Mouse (Mus musculus): ENCODE results near the gene Msantd2.
A peak's percentile ranks its signal among the peaks of the same experiment; 100 is the strongest.

Msantd2 gene

DNA sequence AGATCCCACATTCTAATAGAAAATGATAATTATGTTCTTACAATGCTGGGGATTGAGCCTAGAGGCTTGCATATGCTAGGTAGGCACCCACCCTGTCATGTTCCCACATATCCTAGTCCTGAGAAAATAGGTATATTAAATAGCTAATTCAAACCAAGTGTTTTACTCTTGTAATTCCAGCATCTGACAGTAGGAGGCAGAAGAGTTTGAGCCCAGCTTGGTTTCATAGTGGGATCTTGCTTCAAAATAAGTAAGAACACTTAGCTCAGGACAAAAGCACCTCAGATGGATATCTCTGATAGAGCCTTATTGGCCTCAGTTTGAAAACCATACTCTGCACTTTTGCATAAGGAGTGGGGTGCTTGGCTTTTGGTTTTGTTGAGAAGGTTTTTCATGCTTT lies 15.2 kb downstream of the Msantd2 start:
- DNase-seq (ENCODE audit: low spot score in 2 of 2) = no peak

DNA sequence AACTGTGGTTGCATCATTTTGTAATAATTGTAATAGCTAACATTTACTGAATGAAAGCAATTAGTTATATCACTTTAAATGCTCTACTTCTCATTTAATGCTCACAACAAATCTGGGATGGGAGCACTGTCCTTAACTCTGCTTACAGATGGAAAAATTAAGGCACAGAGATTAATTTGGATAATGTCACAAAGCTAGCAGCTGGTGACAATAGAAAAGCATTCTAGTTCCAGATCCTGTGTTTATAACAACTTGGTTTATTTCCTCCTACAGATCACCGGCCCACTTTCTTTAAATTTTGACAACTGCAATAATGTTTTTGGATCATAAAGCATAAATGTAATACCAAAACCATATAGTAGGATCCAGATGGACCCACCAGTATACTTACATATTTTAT lies 16.9 kb downstream of the Msantd2 start:
- DNase-seq (ENCODE audit: low spot score in 2 of 2) = no peak

DNA sequence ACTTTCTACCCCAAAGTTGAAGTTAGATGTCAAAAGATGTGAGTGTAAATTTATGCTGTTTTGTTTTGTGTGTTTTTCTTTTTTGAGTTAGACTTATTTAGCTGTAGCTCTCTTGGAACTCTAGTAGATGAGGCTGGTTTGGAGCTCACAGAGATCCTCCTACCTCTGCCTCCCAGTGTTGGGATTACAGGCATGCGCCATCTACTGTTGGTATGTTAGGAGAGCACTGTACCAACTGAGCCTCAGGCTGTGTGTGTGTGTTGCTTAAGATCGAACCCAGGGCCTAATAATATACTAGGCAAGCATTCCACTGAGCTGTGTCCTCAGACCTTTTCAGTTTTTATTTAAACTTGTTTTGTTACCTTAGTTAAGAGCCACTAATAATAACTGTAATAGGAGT lies 23.0 kb downstream of the Msantd2 start:
- DNase-seq (ENCODE audit: low spot score in 2 of 2) = no peak

DNA sequence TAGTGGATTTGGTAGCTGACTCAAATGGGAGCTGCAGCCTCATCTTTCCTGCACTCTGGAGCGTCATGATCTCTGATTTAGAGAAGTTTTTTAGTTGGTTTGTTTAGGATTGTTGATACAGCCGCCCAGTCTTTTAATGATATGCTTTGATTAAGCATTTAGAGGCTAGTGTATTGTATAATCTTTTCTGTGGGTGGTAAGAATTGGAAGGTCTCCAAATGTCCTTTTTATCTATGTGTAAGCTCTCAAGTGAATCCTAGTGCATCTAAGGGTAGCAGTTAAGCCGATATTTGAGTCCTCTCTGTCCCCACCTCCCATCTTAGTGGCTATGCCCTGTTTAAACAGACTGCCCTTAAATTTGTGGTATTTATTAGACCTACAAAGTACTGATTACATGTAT lies 25.3 kb downstream of the Msantd2 start:
- no peak for DNase-seq (ENCODE audit: low spot score in 2 of 2)

DNA sequence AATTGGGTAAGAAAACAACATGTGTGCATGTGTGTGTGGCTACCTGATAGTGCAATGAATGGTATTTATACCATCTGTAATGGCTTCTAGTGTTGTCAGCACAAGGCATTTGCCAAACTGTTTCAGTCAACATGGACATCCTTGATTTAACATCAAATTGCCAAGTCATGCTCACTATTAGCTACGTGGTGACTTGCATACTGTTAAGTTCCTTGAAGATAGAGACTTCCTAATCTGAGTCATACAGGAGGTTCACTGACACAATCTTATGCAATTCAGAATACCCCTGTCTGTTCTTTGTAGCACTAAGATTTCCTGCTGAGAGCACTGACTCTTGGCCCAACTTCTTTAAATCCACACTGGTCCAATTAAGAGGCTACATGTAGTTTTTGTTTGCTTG lies 28.3 kb downstream of the Msantd2 start:
- no peak for DNase-seq (ENCODE audit: low spot score in 2 of 2)

DNA sequence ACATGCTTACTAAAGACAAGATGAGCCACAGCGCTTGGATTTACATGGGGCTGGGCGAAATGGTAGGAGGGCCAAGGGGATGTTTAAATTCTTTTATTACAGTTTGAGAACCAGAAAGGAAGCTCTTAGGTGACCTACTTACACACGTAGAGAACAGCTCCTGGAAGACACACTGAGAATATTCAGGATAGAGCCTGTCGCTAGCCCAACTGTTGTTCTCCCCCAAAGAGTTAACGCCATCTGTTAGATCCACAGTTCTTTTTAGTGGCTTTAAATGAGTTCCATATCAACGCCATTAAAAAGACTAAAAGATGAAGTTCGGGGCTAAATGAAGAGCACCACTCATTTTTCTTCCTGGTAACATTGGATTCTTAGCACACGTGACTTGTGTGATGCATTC lies 29.9 kb downstream of the Msantd2 start:
- DNase-seq (ENCODE audit: low spot score in 2 of 2) = no peak

DNA sequence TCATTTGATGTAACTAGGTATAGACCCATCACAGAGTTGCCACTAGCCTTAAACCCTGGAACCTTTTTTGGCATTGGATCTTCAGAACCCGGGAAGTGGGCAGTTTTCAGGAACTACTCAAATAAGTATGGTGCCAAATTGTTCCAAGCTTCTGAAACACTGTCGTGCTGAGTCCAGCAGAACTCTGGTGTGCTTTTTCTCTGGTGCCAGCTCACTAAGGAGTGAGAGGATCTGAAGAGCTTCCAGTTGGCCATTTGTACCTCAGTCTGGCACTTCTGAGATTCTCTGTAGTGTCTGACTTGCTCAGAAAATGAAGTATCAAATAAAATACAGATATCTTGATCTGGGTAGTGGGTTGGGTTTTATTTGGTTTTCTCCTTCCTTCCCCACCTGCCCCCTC lies 30.9 kb downstream of the Msantd2 start:
- DNase-seq (ENCODE audit: low spot score in 2 of 2) = no peak

DNA sequence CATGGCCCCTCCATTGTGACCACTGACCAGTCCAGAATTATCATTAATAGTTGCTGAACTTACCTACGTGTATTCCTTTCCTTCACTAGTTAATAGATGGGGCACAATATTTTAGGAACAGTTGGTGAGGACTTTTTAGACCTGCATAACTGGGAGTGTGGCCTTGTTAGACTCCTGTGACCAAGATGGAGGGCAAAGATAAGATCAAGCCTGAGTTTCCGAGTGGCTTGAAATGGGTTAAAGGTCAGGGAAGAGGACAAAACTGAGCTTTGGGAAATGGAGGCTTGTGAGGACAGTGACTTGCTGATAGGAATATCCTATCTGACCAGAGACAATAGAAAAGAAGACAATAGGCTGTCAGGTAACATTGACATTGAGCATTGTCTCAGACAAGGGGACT lies 36.3 kb downstream of the Msantd2 start:
- DNase-seq (ENCODE audit: low spot score in 2 of 2) = no peak

DNA sequence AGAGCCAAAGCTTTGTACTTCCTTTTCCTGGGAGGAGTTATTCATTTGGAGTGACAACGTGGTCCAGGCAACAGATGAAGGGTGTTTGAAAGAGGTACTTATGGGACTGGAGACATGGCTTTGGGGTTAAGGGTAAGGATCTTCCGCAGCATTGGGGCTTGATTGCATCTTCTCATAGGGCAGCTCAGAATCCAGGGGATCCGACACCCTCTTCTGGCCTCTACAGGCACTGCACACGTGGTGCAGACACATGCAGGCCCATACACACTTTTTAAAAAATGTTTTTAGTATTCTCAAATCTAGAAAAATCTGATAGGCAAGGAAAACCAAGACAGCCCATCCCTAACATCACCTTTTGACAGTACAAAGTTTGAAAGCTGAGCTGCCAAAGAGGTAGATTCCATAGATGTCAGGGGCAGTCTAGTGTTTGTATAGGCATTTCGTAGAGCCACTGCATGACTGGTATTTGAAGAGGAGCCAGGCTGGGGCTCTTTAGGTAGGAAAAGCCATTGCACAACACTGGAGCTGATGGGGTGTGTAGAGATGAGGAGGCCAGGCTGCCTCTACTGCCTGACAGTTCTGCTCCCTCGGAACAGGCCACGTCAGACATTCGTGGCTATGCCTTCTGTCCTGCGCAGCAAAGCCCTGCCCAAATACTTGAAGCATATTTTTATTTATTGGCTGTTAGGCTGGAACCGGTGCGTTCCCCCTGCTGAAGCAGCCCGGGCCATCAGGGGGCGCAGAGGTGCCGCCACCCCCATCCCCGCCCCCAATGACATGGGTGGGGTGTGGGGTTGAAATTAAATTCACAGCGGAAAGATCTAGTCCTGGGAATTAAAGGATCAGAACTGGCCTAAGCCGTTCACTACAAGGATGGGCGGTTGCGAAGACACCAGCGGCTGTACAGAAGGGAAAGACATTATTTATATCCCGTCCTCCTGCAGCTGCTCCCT lies 37.6 kb downstream of the Msantd2 start:
- peak in 1 of 2 experiments; percentile 38 for DNase-seq (ENCODE audit: low spot score in 2 of 2)

DNA sequence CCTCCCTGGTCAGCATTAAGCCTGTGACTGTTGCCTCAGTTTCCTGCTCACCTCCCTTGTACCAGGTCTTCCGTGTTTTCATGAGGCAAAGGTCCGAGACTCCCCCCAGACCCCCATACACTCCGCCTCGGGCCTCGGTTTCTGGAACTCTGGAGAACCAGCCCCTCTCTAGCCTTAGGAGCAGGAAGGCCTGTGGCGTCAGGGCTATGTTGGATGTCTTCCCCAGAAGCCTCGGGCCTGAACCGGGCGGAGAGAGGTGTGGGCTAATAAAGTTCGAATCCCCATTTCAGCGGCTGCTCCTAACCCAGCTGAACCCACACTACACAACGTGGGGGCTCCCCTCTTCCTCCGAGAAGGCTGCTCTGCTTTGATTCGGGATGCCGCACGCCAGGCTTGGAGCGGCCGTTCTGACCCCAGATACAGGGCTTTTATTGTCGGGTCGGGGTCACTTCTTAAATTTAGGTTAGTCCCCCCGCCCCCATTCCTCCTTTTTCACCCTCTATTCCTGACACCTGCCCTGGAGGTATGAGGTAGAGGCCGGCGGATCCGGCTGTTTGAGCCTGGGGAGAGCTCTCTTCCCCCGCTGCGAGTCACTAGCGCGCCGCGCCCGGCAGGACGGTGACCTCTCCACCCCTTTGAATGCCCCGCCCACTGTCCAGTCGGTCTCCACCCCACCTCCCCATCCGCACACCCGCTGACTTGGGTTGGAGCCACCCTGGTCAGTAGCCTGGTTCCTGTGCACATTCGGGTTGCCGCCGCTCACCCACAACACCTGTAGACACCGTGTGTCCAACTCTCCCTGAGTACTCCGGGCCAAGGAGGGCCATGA lies 38.5 kb downstream of the Msantd2 start, which contains the start of gene Esam:
Esam (plus strand) TSS at position 683 of the 829 bp plus-strand sequence.
- DNase-seq (ENCODE audit: low spot score in 2 of 2) = peak; percentile 48 to 82

DNA sequence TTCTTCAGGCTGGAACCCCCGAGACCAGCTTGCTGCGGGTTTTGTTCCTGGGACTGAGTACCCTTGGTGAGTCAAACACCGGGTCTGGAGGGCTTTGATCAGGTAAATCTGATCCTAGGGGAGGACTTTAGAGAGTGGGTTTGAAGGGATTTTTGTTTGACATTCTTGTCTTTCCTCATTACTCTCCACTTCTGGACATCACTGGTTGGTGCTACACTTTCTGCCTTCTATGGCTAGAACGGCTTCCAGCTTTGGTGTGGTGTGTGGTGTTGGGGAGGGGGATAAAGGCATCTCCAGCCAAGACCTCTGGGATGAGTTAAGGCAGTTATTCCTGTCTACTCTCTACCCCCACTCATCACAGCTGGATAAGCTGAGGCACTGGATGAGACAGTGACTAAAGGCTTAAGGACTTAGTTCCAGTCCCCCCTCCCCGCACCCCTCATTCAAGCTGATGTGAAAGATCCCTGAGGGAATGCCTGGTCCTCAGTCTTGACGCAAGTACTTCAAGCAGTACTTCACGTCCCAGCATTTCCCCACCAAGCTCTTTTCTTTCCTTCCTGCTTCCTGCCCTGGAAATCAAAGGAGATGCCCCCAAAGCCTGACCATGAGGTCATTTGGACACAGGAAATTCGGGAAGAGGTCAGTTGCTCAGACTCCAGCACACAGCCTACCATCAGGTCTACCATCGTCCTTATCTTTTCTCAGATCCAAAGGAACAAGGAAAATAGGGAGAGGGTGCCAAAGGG lies 39.3 kb downstream of the Msantd2 start:
- DNase-seq (ENCODE audit: low spot score in 2 of 2) = no peak

DNA sequence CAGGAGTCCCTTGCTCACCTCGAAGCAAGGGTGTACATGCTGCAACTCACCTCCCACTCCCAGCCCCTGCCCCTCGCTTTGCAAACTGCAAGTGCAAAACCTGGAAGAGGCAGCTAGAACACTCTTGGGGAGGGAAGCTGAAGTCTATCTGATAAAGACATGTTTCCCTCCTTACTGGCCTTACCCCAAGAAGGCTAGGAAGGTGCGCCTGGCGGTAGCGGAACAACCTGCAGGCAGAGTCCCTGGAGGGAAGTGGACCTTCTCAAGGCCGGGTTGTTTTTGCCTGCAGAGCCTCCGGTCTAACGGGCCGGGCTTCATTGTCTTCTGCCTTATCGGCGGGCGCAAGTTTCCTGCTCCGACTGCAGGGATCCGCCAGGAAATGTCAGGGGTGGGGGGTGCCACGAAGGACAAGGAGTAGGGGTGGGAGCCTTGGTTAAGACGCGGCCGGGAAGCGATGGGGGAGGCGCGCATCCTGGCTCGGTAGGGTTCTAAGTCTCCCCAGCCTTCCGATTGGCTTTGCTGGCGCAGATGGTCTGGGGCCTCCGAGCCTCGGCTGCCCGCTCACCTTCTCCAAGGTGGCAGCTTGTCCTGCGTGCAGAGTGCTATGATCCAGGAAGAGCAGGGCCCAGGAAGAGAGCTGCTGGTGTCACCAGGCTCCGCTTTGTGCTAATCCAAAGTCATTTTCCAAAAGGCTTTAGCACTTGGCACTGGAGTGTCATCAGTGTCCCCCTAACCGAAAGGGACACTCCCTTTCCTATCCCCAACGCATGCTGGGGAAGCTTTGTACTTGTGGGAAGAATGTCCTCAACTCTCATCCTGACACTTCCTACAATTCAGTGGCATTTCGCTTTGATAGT lies 41.1 kb downstream of the Msantd2 start:
- DNase-seq (ENCODE audit: low spot score in 2 of 2) = peak in 1 of 2 experiments; percentile 63

DNA sequence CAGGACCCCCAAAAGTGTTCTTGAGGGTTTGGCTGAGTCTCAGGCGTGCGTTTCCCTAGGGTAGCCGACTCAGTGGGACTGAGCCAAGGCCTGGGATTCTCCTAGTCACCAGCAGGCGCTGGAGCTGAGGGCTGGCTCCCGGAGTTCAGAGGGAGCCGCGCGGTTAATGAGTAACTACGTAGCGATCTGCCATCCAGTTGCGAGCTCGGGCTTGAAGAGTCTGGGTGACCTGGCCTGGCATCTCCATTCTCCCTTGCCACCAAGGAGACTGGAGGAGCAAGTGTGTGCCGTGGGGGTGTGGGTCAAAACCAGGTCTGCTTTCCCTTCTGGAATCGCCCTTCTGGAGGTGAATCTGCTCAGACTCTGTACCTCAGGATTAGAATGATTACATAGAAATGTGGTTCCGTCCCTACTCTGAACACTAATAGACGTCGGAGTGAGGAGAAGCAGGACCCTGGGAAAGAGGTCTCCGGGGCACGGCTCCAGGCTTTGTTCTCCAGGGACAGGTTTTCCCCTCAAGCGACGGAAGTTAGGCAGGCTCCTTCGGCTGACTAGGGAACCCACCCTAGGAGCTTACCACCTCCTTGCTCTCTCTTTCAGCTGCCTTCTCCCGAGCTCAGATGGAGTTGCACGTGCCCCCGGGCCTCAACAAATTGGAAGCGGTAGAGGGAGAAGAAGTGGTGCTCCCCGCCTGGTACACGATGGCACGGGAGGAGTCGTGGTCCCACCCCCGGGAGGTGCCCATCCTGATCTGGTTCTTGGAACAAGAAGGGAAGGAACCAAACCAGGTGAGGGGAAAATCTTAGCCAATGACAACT lies 42.0 kb downstream of the Msantd2 start:
- peak; percentile 67 to 79 for DNase-seq (ENCODE audit: low spot score in 2 of 2)

DNA sequence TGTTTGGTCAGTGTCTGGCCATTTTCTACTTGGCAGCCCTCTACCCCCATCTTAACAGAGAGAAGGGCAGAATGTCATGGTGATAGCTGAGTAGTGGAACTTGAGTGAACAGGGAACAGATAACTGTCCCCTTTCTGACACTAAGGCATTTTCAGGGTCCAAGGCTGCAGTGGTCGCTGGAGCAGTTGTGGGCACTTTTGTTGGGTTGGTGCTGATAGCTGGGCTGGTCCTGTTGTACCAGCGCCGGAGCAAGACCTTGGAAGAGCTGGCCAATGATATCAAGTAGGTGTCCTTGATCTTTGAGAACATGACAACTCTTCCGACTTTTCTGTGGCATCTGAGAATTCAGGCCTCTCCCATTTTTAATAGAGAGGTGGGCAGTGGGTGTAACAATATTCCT lies 47.7 kb downstream of the Msantd2 start:
- no peak for DNase-seq (ENCODE audit: low spot score in 2 of 2)

DNA sequence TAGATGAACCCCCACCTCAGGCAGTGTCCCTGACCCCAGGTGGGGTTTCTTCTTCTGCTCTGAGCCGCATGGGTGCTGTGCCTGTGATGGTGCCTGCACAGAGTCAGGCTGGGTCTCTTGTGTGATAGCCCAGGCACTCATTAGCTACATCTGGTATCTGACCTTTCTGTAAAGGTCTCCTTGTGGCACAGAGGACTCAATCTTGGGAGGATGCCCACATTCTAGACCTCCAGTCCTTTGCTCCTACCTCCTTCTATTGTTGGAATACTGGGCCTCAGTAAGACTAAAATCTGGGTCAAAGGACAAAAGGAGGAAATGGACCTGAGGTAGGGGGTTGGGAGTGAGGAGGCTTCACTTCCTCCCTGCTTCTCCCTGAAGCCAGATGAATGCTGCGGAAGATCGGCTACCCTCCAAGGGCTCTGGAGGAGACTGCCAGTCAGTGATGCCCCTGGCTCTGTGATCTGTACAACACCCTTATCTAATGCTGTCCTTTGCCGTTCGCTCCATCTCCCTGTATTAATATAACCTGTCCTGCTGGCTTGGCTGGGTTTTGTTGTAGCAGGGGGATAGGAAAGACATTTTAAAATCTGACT lies 48.6 kb downstream of the Msantd2 start:
- DNase-seq (ENCODE audit: low spot score in 2 of 2) = no peak

DNA sequence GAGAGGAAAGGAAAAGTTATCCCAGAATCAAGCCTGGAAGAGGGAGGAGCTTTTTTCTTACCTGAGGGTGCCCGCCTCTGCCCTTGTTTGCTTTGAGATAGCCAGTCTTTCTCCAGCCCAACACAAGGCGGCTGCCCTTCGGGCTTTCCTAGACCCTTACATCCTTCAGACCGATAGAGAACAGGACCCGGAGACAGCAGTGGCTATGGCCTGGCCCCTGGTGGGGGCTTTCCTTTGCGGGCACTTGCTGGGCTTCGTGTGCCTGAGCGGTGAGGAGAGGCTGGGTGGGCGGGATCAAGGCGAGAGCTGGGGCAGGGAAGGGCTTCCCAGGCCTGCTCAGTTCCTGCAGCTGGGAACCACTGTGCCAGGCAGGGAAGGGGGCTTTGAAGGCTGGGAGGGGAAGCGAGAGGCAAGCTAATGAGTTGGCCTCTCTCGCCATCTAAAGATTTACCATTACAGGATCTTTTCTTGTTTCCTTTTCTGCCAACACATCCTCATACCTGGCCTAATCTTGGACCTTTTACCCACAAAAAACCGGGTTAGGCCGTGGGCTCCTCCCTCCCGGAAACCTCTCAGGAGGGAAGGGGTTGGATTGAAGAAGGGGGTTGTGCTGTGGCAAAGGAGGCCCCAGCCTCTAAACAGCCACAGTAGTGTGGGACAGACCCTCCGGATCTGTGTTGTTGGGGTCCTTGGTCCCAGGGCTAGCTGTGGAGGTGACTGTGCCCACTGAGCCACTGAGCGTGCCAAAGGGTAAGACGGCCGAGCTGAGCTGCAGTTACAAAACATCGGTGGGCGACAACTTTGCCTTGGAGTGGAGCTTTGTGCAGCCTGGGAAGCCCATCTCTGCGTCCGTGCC lies 50.3 kb downstream of the Msantd2 start, which contains the start of gene Vsig2:
Vsig2 (plus strand) TSS at position 86 of the 856 bp plus-strand sequence.
- DNase-seq (ENCODE audit: low spot score in 2 of 2) = peak in 1 of 2 experiments; percentile 27

DNA sequence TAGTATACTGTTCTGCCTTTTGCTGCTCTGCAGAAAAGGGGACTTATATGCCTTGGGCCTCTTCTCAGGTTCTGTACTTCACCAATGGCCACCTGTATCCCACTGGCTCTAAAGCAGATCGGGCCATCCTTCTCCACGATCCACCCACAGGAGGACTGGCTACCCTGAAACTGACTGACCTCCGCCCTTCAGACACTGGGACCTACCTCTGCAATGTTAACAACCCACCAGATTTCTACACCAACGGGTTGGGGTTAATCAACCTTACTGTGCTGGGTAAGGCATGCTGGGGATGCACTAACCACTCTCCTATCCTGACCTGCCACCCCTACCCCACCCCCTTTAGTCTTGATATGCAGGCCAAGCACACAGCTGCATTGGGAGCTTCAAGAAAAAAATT lies 51.1 kb downstream of the Msantd2 start:
- DNase-seq (ENCODE audit: low spot score in 2 of 2) = no peak

DNA sequence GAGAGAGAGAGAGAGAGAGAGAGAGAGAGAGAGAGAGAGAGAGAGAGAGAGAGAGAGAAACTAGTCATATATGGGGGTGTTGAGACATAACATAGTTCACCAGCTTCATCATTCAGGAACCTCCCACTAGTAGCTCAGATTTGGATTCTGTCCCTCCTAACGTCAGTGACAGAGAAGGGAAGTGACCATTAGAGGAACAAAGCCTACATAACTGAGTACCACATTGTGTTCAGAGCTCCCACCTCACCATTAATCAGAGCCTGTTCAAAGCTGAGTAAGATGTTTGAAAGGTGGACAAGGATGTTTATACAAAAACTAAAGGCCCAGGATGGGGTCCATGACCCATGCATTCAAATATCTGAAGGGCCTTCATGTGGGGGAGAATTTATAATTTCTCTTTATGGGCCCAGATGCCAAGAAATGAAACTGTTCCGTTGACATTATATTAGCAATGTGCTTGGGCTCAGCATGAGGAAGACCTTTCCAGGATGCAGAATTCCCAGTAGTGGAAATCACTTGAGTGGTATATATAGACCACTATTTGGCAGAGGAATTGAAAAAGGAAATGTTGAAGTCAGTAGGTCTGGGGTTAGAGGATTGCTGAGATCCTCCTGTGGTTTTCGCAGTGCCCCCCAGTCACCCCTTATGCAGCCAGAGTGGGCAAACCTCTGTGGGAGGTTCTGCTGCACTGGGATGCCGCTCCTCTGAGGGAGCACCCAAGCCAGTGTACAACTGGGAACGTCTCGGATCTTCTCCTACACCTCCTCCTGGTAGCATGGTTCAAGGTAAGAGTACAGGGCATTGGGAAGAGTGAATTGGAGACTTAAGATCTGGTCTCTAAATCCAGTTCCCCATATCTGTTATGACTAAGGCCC lies 51.8 kb downstream of the Msantd2 start:
- no peak for DNase-seq (ENCODE audit: low spot score in 2 of 2)
